Mouse (Mus musculus) MEL (cell line): ENCODE data around the gene Atp8b4.

Experiments used
- CTCF ChIP-seq, 3 experiments: IDR thresholded peaks in 2 of 3; conservative IDR thresholded peaks in 1 of 3; 2 replicates each; pipeline ENCODE4 v1.5.1; 2011 to 2012; ENCODE audit warnings: low read length in 3 of 3, low read depth in 2 of 3, mild to moderate bottlenecking in 2 of 3, improper control_type of control experiment in 1 of 3, inconsistent platforms in 1 of 3, mixed read lengths in 1 of 3, moderate library complexity in 1 of 3; ENCODE audit not compliant: control insufficient read depth in 1 of 3, insufficient read depth in 1 of 3, poor library complexity in 1 of 3, severe bottlenecking in 1 of 3
- EP300 ChIP-seq, 2 experiments: IDR thresholded peaks; 2 replicates each; pipeline ENCODE4 v1.6.1; 2011; ENCODE audit warnings: improper control_type of control experiment in 2 of 2, low read length in 2 of 2, low read depth in 1 of 2, mild to moderate bottlenecking in 1 of 2
- MYB ChIP-seq: IDR thresholded peaks from 2 replicates; pipeline ENCODE4 v1.6.1; 2011; ENCODE audit warnings: mild to moderate bottlenecking, low read depth, low read length, improper control_type of control experiment
- POLR2AphosphoS2 ChIP-seq: IDR thresholded peaks from 2 replicates; pipeline ENCODE4 v1.6.1; 2011; ENCODE audit warnings: low read length, improper control_type of control experiment
- RAD21 ChIP-seq: IDR thresholded peaks from 2 replicates; pipeline ENCODE4 v1.6.1; 2011; ENCODE audit warnings: mild to moderate bottlenecking, low read depth, low read length, improper control_type of control experiment
- TAL1 ChIP-seq: IDR thresholded peaks from 2 replicates; pipeline ENCODE4 v1.6.1; 2012; ENCODE audit warnings: mild to moderate bottlenecking, inconsistent platforms, low read length, moderate library complexity, mixed read lengths
- ZNF384 ChIP-seq: IDR thresholded peaks from 2 replicates; pipeline ENCODE4 v1.6.1; 2012; ENCODE audit warnings: low read depth, mild to moderate bottlenecking, inconsistent platforms, low read length, improper control_type of control experiment

DNA sequence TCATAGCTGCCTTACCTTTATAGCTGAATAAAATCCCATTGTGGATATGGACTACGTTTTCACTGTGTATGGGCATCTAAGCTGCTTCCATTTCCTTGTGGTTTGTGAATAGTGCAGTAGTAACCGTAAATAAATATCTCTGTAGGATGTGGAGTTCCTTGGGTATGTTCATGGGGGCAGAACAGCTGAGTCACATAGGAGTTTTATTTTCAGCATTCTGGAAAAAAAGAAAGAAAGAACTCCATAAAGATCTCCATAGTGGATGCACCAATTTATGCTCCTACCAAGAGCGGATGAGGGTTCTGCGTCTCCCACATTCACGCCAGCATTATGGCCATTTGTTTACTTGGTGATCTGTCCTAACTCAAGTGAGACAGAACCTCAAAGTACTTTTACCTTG is 41.7 kb upstream of the Atp8b4 start:
- TF ChIP-seq CTCF (IDR thresholded peaks at IDR 0.05 in 2 of 3, conservative IDR thresholded peaks at IDR 0.05 in 1 of 3; ENCODE audit: control insufficient read depth in 1 of 3, insufficient read depth in 1 of 3, low read depth in 2 of 3, low read length in 3 of 3, poor library complexity in 1 of 3, severe bottlenecking in 1 of 3) = no peak
- TF ChIP-seq EP300 (IDR thresholded peaks at IDR 0.05; ENCODE audit: low read depth in 1 of 2, low read length in 2 of 2) = no peak
- no peak for TF ChIP-seq RAD21
- no peak for TF ChIP-seq ZNF384
- TF ChIP-seq TAL1 = no peak
- TF ChIP-seq POLR2AphosphoS2 = no peak
- TF ChIP-seq MYB = no peak
